Mouse (Mus musculus) embryonic facial prominence, embryonic 15.5 days (tissue): ENCODE measurements around the gene Coq8a. TPM values are rescaled to one million over a fixed set of nuclear protein-coding genes. Genes with fewer than 3 reads are reported as not detected.

Source experiments
- ATAC-seq: fragments of 200-750 bp; cut with Nextera tagmentation; 2 replicates; pipeline ENCODE4 v1.8.0; 2017; ENCODE audit warnings: low read depth, moderate TSS enrichment; ENCODE audit not compliant: insufficient number of reproducible peaks, low FRiP score, low TSS enrichment
- H3K27ac ChIP-seq: fragments of 300-500 bp; sonication (generic); replicated peaks from 2 replicates; pipeline ENCODE4 v1.5.1; 2015; ENCODE audit warnings: mild to moderate bottlenecking, inconsistent platforms
- H3K27me3 ChIP-seq: fragments of 300-500 bp; sonication (generic); 2 replicates; pipeline ENCODE4 v1.6.1; 2015; ENCODE audit warnings: inconsistent platforms
- H3K36me3 ChIP-seq: fragments of 300-500 bp; sonication (generic); 2 replicates; pipeline ENCODE4 v1.6.1; 2015; ENCODE audit warnings: mild to moderate bottlenecking, inconsistent platforms
- H3K4me1 ChIP-seq: fragments of 300-500 bp; sonication (generic); 2 replicates; pipeline ENCODE4 v1.6.1; 2015; ENCODE audit warnings: inconsistent platforms
- H3K4me2 ChIP-seq: fragments of 300-500 bp; sonication (generic); replicated peaks from 2 replicates; pipeline ENCODE4 v1.6.1; 2015; ENCODE audit warnings: mild to moderate bottlenecking, inconsistent platforms
- H3K4me3 ChIP-seq: fragments of 300-500 bp; sonication (generic); replicated peaks from 2 replicates; pipeline ENCODE4 v1.5.1; 2015; ENCODE audit warnings: mild to moderate bottlenecking, inconsistent platforms
- H3K9ac ChIP-seq: fragments of 300-500 bp; sonication (generic); 2 replicates; pipeline ENCODE4 v1.6.1; 2015; ENCODE audit warnings: inconsistent platforms
- H3K9me3 ChIP-seq: fragments of 300-500 bp; sonication (generic); replicated peaks from 2 replicates; pipeline ENCODE4 v1.6.1; 2016; ENCODE audit warnings: inconsistent platforms
- WGBS: fragments of 180-500 bp; shearing (Covaris S2); methylation state at CpG from one replicate; pipeline ENCODE4 v1.1.7; 2015; 5-methylcytosine and 5-hydroxymethylcytosine counted together
- polyA plus RNA-seq: library from polyadenylated mRNA; unstranded; fragments of >200 nt; fragmentation: Nextera tagmentation; extraction: Ambion mirVana; gene quantifications from 2 replicates; pipeline ENCODE4 v1.2.1, GENCODE M21; 2015

Gene Coq8a
- polyA plus RNA-seq, 1 experiment from 2014 or later, result 12.1 TPM

DNA sequence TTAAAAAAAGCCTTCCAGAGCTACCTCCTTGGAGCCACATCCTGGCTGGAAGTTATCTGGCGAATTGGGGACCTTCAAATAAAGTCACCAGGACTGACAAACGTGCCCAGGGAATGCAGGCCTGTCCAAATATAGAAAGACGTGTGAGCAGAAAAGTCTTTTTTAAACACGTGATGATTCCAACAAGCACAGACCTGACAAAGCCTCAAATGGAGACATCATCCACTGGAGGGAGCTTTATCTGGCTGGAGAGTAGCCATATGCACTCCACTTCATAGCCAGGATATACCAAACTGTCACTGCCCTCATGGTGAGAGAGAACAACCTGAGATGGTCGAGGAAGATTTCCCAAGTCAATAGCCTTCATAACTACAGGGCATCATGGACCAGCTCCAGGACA is 13.5 kb downstream of the Coq8a start:
- no peaks in the 10 kb centered on the region for H3K27me3 ChIP-seq
- H3K36me3 ChIP-seq, result no peaks in the 10 kb centered on the region
- 59% methylated on average over 5 of the region's 5 CpGs for WGBS
- H3K4me3 ChIP-seq, result no peak overlapping the region
- H3K9me3 ChIP-seq, result no peaks in the 10 kb centered on the region
- no peak overlapping the region for H3K4me2 ChIP-seq
- ATAC-seq, result no peak
- H3K4me1 ChIP-seq, result no peaks in the 10 kb centered on the region
- H3K9ac ChIP-seq, result no peak overlapping the region
- no peak overlapping the region for H3K27ac ChIP-seq

DNA sequence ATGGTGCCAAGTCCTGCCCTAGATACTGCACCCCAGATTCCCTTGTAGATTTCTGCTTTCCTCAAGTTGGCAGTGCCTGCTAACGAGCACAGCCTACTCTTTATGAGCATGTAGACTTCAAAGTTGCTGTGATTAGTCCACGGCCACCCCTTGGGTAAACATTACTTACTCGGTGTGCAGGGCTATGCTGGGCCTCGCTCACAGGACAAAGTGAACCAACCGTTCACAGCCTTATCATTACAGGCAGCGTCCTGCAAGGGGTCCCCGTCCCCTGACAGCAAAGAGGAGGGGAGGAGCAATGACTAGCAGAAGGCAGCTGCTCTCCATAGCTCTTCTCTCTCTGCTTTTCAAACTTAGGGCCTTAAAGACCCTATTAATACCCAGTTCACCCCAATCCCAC is 14.6 kb downstream of the Coq8a start:
- H3K27ac ChIP-seq, result no peak overlapping the region
- no peak overlapping the region for H3K4me3 ChIP-seq
- H3K4me1 ChIP-seq, result no peaks in the 10 kb centered on the region
- H3K9ac ChIP-seq, result no peak overlapping the region
- H3K4me2 ChIP-seq, result no peak overlapping the region
- WGBS, result 64% methylated on average over 7 of the region's 7 CpGs
- H3K27me3 ChIP-seq, result no peaks in the 10 kb centered on the region
- H3K36me3 ChIP-seq, result no peaks in the 10 kb centered on the region
- no peaks in the 10 kb centered on the region for H3K9me3 ChIP-seq
- no peak for ATAC-seq

DNA sequence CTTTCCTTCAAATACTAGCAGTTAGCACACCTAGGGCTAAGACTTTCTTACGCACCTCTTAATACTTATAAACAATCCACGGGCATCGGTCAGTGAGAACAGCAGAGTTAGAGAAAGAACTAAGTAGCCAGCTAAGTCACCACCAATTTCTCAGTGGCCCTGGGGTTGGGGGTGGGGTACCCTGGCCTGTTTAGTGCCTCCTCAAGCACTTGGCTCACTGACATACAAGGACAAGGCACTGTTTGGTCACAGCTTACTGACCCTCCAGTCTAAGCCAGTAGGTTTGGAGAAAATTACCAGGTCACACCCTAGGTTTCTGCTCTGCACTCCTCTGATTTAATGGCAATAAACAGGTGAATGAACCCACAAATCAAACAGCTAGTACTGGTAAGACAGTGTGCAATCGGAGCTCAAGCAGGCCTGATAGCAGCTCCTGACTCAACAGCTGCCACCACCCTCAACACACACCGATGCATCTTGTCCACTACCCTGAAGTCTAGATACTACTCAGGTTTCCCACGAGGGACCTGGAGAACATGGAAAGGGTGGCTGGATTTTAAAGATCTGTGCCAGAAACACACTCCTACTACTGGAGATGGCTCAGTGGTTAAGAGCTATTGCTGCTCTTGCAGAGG is 15.8 kb downstream of the Coq8a start:
- 90% methylated on average over 6 of the region's 6 CpGs for WGBS
- Histone ChIP-seq H3K9ac (no peak overlapping the region), H3K4me1 (no peaks in the 10 kb centered on the region), H3K27ac (no peak overlapping the region), H3K4me3 (no peak overlapping the region), H3K9me3 (no peaks in the 10 kb centered on the region), H3K36me3 (no peaks in the 10 kb centered on the region), H3K27me3 (no peaks in the 10 kb centered on the region), H3K4me2 (no peak overlapping the region)
- no peak for ATAC-seq

DNA sequence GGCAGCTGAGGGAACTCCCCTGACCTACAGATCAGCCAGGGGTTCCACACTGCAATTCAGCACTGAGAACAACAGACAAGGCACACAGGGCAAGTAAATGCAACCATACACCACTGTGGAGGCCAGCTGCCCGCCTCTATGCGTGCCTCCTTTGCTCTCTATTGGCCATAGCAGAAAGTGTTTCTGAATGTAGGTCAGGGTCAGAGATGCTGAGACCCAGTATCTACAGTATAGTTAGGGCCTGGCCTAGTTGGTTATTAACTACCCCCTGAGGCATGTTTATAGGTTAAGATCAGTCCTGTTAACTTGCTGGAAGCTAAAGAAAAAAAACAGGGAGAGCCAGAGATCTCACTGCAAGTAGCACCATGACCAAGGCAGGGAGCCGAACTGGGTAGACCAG is 16.7 kb downstream of the Coq8a start:
- no peaks in the 10 kb centered on the region for H3K27me3 ChIP-seq
- no peaks in the 10 kb centered on the region for H3K36me3 ChIP-seq
- no peak overlapping the region for H3K4me3 ChIP-seq
- H3K9ac ChIP-seq, result no peak overlapping the region
- WGBS, result 71% methylated on average over 3 of the region's 3 CpGs
- no peaks in the 10 kb centered on the region for H3K9me3 ChIP-seq
- ATAC-seq, result no peak
- no peak overlapping the region for H3K4me2 ChIP-seq
- no peaks in the 10 kb centered on the region for H3K4me1 ChIP-seq
- no peak overlapping the region for H3K27ac ChIP-seq

DNA sequence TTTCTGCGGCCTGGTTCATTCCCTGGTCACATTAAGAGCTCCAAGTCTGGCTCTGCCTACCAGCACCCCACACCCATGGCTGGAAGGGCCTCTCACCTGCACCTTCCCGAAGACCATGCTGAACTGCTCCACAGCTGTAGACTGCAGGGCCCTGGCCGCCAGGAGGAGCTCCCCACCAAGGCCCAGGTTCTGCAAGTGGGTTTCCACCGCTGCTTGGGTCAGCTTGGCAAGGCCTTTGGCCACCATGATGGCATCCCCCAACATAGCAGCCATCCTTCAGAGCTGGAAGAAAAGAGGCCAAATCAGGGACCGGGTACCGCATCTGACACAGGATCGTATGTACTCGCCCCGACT is 17.5 kb downstream of the Coq8a start:
- no peaks in the 10 kb centered on the region for H3K4me1 ChIP-seq
- no peak overlapping the region for H3K4me2 ChIP-seq
- H3K27me3 ChIP-seq, result no peaks in the 10 kb centered on the region
- no peaks in the 10 kb centered on the region for H3K9me3 ChIP-seq
- no peak overlapping the region for H3K27ac ChIP-seq
- no peak overlapping the region for H3K4me3 ChIP-seq
- no peak for ATAC-seq
- no peak overlapping the region for H3K9ac ChIP-seq
- no peaks in the 10 kb centered on the region for H3K36me3 ChIP-seq
- 84% methylated on average over 9 of the region's 9 CpGs for WGBS

DNA sequence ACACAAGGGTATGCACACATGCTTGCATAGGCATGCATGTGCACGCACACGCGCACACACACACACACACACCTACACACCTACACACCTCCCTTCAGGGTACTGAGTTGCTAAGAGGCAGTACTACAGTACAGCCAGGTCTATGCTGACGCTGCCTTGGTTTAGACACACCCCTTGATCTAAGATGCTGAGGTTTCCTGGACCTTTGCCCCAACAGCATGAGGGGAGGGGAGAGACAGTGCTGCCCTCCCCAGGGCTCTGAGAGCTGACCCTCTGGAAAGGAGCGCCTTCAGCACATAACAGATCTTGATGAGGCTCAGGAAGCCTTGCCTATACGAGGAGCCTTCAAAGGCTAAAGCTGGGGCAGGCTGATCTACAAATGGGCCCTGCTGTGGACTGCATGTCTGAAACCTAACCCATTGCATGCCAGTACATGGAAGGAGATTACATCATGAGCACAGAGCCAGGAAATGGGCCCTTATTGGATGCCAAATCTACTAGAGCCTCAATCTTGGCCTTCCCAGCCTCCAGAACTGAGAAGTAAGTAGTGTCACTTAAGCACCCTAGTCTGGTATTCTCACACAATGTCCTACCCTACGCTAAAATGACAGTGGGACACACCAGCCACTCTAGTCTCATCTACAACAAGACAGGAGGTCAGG is 18.0 kb downstream of the Coq8a start:
- 79% methylated on average over 7 of the region's 7 CpGs for WGBS
- no peaks in the 10 kb centered on the region for H3K36me3 ChIP-seq
- no peak overlapping the region for H3K4me3 ChIP-seq
- H3K4me2 ChIP-seq, result no peak overlapping the region
- no peaks in the 10 kb centered on the region for H3K27me3 ChIP-seq
- no peaks in the 10 kb centered on the region for H3K4me1 ChIP-seq
- H3K27ac ChIP-seq, result no peak overlapping the region
- ATAC-seq, result no peak
- H3K9me3 ChIP-seq, result no peaks in the 10 kb centered on the region
- H3K9ac ChIP-seq, result no peak overlapping the region

DNA sequence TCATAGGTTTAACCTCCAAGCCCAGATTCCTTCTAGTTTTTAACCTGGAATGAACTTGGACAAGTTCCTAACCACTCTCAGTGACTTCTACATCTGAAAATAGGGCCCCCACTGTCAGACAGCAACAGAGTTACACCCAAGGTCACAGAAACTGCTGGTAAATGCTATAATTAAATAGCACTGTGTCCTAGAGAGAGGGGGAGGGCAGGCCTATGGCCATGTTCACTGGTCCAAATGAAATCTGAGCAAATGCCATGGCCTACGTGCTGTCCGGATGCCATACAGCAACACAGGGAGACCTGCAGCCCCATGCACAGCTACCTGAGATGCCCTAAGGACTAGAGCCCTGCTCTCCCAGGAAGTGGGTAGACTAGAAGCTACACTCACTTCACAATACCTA is 19.6 kb downstream of the Coq8a start:
- Histone ChIP-seq H3K36me3 (no peaks in the 10 kb centered on the region), H3K4me1 (no peaks in the 10 kb centered on the region), H3K27ac (no peak overlapping the region), H3K9ac (no peak overlapping the region), H3K27me3 (no peaks in the 10 kb centered on the region), H3K4me2 (no peak overlapping the region), H3K9me3 (no peaks in the 10 kb centered on the region), H3K4me3 (no peak overlapping the region)
- 67% methylated on average over 2 of the region's 2 CpGs for WGBS
- no peak for ATAC-seq

DNA sequence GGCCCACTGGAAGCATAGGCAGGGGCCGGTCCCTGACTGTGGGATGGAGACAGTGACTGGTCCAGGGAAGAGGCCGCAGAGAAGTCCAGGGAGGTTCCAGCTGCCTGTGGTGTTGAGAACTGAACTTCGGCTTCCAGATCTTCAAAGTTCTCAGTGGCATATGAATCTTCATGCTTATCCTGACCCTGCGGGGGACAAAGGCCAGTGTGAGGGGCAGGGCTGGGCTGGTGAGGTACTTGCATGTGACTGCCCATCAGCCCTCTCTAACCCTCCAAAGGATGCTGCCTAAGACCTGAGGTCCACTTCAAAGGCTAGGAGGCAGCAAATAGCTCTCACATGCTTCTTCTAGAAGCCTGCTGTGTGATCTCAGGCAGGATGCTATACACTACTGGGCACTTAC is 20.3 kb downstream of the Coq8a start:
- Histone ChIP-seq H3K27ac (no peak overlapping the region), H3K4me1 (no peaks in the 10 kb centered on the region), H3K9ac (no peak overlapping the region), H3K4me3 (no peak overlapping the region), H3K36me3 (no peaks in the 10 kb centered on the region), H3K9me3 (no peaks in the 10 kb centered on the region), H3K4me2 (no peak overlapping the region), H3K27me3 (no peaks in the 10 kb centered on the region)
- WGBS, result 98% methylated on average over 4 of the region's 4 CpGs
- ATAC-seq, result no peak

DNA sequence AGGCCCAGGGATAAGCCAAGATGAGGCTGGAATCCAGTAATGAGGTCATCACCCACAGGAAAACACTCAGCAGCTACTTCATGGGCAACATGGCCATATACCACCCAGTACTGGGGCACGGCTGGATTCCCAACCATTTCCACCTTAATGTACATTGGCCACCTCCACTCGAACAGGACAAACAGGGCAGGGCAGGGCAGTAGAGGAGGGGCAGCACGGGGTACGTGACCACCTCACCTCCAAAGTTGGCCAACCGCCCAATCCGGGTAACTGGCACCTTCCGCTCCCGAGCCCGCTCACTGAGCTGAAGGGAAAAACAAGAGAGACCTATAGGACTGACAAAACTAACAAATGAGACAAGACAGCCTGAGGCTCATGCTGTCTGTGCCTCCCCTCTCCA is 21.1 kb downstream of the Coq8a start:
- 79% methylated on average over 9 of the region's 9 CpGs for WGBS
- H3K4me1 ChIP-seq, result no peaks in the 10 kb centered on the region
- no peaks in the 10 kb centered on the region for H3K27me3 ChIP-seq
- H3K4me3 ChIP-seq, result no peak overlapping the region
- H3K4me2 ChIP-seq, result no peak overlapping the region
- H3K36me3 ChIP-seq, result no peaks in the 10 kb centered on the region
- H3K27ac ChIP-seq, result no peak overlapping the region
- ATAC-seq, result no peak; the same call in 1 of the 2 replicates
- no peaks in the 10 kb centered on the region for H3K9me3 ChIP-seq
- no peak overlapping the region for H3K9ac ChIP-seq

DNA sequence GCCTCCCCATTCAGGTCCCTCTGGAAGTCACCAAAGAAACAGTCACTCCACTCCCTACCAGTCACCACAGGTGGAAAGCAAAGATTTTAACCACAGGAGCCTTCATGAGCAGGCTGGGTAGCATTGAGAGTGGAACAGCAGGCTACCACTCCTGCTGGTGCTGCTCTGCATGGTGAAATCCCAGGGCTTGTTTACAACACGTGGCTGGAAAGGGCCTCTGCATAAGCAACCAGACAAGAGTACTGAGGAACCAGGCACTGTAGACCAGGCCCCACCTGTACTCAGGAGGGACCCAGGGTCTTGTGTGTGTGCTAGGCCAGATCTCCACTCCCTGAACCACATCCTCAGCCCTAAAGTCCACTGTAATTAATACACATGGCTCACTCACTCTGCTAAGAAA is 22.6 kb downstream of the Coq8a start:
- no peak for ATAC-seq
- H3K9ac ChIP-seq, result no peak overlapping the region
- H3K4me3 ChIP-seq, result no peak overlapping the region
- no peak overlapping the region for H3K27ac ChIP-seq
- H3K4me1 ChIP-seq, result no peaks in the 10 kb centered on the region
- no peaks in the 10 kb centered on the region for H3K9me3 ChIP-seq
- no peaks in the 10 kb centered on the region for H3K36me3 ChIP-seq
- 7% methylated on average over 1 of the region's 1 CpGs for WGBS
- H3K4me2 ChIP-seq, result no peak overlapping the region
- no peaks in the 10 kb centered on the region for H3K27me3 ChIP-seq

DNA sequence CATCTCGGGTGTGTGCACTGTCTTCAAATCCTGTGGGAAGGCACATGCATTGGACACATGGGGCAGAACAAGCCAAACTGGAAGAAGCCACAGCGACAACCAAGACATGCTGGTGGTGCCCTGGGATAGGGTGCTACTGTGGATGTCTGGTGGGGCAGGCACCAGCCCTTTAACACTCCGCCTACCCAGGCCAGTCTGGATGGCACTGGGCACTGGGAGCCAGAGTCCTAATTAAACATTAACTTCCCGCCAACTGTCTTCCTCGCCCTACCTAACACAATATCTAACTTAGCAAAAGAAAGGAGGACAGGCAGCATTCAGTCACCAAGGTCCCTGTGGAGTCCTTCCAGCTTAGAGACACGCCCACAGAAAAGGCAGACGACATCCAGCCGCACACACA is 23.8 kb downstream of the Coq8a start:
- H3K9ac ChIP-seq, result no peak overlapping the region
- H3K36me3 ChIP-seq, result no peaks in the 10 kb centered on the region
- H3K9me3 ChIP-seq, result no peaks in the 10 kb centered on the region
- ATAC-seq, result no peak
- H3K4me2 ChIP-seq, result no peak overlapping the region
- 58% methylated on average over 8 of the region's 8 CpGs for WGBS
- H3K4me1 ChIP-seq, result no peaks in the 10 kb centered on the region
- no peak overlapping the region for H3K4me3 ChIP-seq
- H3K27ac ChIP-seq, result no peak overlapping the region
- H3K27me3 ChIP-seq, result no peaks in the 10 kb centered on the region

DNA sequence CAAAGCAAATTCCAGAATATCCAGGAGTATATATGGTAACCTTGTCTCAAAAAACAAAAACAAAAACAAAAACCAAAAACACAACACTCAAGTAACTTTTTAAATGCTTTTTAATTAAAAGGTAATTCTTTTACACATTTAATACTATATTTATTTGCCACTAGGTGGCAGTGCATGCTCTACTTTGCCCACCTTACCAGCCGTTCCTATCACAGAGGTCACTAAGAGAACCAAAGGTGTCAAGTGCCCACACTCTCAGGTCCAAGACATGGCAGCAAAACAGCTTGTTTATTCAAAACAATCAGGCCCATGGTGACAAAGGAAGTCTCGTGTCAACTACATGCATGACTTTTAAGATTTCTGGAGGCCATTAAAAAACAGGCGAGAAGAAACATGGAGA is 24.2 kb downstream of the Coq8a start:
- Histone ChIP-seq H3K36me3 (no peaks in the 10 kb centered on the region), H3K9me3 (no peaks in the 10 kb centered on the region), H3K4me2 (no peak overlapping the region), H3K27me3 (no peaks in the 10 kb centered on the region), H3K4me1 (no peaks in the 10 kb centered on the region), H3K9ac (no peak overlapping the region), H3K4me3 (no peak overlapping the region), H3K27ac (no peak overlapping the region)
- WGBS, result 36% methylated on average over 3 of the region's 3 CpGs
- ATAC-seq, result no peak
